Mouse (Mus musculus) lung, postnatal 4 days (tissue): ENCODE data around the gene Pramel3.
"Not testable (repeated sequence)": the region's sequence is repeated elsewhere in the genome, so short reads cannot be mapped to it uniquely, and the experiment has no call there.

Source experiments
- DNase-seq, 2 experiments: peaks; one replicate each; pipeline ENCODE4 v3.0.0; 2021

Pramel3 gene

DNA sequence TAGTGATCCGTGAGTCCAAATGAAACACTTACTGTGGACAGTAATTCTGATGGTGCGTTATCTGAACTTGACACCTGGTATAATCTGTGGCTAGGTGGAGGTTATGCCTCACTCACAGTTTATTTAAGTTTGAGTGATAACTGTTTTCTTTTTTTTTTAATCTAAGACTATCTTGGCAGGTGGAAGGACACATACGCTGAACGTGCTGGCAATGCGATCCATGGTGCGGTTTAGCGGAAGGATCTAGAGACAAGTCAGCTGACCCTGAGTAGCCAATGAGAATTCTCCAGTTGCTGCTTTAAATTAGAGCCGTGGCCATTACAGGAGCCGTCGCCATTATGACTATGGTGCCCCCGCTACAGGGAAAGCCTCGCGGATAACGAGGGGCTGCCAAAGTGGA lies at the start of gene Pramel3:
Gene Pramel3 (plus strand): TSS at position 301 of the 400 bp plus-strand sequence.
- not testable (repeated sequence) for DNase-seq

DNA sequence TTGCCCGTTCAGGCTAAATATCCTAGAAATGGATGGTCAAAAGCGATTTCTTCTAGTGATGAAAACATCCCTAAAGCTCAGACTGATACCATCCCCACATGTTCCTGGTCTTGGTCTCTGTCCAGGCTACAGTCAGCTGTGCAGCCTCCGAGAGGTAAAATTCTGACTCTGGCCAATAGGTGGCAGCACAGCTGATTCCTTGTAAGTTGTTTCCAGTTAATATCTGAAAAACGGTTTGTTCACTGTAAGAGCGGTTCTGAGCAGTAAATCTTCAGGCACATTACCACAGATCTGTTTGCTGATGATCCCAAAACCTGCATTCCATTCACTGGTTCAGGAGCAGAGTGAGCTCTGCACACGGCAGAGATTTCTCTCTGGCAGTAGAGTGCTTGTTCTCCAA lies 58.6 kb downstream of the Pramel3 start:
- not testable (repeated sequence) for DNase-seq

DNA sequence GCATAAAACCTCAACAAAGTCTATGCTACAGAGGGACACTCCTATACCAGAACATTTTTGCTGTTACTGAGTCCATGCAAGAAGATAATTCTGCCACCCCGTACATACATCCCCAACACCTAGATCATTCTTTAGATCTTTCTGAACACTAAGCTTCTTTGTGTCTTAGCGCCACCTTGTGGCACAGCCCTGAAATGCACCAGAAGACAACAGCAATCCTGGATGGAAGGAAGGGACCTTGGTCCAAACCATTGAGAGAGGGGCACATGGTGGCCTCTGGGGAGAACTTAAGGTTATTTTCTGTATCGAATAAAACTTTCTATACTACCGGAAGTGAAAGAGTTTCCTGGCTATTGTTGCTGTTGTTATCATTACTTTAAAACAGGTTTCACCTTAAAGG lies 59.8 kb downstream of the Pramel3 start:
- DNase-seq = not testable (repeated sequence)
